Mouse (Mus musculus) heart, postnatal 36 days (tissue): ENCODE measurements around the gene Polr2a. TPM values are rescaled to one million over a fixed set of nuclear protein-coding genes. Genes with fewer than 3 reads are reported as not detected.

Experiments used
- DNase-seq, 2 experiments: peaks; one replicate each; pipeline ENCODE4 v3.0.0; 2021 to 2022
- intact Hi-C: fragments of 180-260 bp; cut with DNase I; formaldehyde crosslinking; loops from one replicate; pipeline ENCODE4 v1.15.1; 2025
- total RNA-seq, 2 experiments: library from RNA; stranded (reverse); gene quantifications; 2 replicates each; pipeline ENCODE4 v1.2.3; 2021

Polr2a gene
- 10 to 100 TPM; 30.1 to 35.4 TPM for total RNA-seq

DNA sequence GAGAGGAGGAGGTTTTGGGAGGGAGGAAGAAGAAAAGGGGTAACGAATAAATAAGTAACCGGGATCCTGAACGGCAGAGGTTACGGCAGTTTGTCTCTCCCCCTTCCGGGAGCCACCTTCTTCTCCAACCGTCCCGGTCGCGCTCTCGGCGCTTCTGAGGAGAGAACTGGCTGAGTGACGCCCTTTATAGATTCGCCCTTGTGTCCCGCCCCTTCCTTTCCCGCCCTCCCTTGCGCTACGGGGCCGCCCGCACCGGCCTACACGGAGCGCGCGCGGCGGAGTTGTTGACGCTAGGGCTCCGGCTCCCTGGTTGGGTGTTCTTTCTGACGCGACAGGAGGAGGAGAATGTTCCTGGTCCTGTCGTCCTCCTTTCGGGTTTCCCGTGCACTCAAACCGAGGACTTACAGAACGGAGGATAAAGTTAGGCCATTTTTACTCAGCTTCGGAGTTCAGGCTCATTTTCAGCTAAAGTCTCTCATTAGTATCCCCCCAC lies at the start of gene Polr2a:
Gene Polr2a, minus strand, starts transcription at position 160 of the 493 bp plus-strand sequence.
- intact Hi-C loops = loop anchor here (1.0 to 2.0 kb wide), 4 partner anchors 44 to 163 kb away; partner anchors contain the start of genes Eif5a, Kctd11 and Plscr3
- DNase-seq = peak; percentile 99

DNA sequence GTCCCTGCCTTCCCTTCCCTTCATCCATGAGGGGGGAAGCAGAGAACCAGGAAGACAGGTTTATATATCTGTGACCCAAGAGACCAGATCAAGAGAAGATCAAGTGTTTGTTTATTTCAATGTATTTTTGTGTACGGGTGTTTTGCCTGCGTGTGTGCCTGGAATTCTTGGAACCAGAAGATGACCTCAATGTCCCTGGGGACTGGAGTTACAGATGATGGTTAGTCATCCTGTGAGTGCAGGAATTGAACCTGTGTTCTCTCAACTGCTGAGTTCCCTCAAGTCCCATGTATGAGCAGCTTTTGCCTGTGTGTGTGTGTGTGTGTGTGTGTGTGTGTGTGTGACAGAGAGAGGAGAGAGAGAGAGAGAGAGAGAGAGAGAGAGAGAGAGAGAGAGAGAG lies 49.2 kb upstream of the Polr2a start:
- intact Hi-C loops = no loop called here

DNA sequence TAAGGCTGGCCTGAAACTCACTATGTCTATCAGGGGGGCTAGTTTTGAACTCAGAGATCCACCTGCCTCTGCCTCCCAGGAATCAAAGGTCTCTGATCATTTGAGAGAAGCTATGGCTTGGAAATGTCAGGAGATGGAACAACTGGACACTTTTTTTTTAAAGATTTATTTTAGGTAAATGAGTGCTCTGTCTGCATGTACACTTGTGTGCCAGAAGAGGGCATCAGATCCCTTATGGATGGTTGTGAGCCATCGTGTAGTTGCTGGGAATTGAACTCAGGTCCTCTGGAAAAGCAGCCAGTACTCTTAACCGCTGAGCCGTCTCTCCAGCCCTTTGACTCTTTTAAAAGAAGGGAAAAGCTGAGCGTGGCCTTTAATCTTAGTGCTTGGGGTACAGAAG lies 47.9 kb upstream of the Polr2a start:
- intact Hi-C loops = no loop called here
- no peak for DNase-seq

More for the DNA sequence above, 49.2 kb upstream of the Polr2a start:
- no peak for DNase-seq

DNA sequence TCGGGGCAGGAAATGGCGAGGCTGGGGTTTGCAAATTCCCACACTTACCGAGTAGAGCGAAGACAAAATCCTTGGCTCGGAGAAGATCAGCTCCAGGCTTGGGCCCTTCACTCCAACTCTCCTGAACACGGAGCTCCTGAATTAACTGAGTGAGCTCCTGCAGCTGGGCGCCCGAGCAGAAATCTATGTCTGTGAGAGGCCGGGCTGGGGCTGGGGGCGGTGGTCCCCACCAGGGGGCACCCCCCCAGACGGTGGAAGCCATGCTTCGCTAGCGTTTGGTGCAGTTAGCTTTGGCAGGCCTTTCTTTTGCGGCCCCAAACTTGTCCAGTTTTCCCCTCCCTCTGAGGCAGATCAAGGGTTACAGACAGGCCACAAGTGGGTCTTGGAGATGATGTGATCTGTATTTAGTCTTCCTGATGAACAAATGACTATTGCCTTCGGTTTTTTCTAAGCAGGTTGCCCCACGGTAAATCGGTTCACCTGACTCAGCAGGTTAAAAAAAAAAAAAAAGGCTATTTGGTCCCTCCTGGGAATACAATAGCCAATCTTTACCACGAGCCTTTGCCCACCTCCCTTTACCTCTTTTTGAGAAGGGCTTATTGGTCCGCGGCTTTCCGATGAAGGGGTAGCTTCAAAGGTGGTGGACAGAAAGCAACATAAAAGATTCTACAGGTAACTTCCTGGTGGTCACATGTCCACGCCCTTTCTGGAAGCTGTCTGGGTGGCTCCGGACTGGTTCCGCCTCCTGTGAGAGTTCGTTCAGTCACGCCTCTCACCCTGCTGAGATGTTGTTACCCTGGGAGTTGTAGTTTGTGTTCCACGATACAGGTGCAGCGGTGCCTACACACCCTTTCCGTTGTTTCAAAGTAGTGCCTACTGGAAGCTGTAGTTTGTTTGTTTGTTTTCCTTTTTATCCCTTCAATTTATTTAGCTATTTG lies 46.8 kb upstream of the Polr2a start, which contains the start of gene Tmem102:
Gene Tmem102, minus strand, starts transcription at position 653 of the 938 bp plus-strand sequence.
- no peak for DNase-seq
- intact Hi-C loops = loop anchor here (5.0 kb wide), 1 partner anchor 123 kb away; the partner anchor contains the start of gene Senp3

DNA sequence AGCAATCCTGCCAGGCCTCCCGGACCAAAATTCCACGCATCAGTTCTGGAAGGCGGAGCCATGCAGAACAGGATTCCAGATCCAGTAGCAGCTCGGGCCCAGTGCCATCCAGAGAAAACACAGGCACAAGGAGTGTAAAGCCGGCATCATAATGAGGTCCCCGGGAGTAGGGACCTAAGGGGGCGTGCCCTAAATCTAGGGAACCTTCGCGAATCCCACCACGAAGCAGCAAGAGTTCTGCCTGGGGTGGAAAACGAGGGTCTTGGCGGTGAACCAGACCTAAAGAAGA lies 46.2 kb upstream of the Polr2a start:
- DNase-seq = peak; percentile 23 to 41
- intact Hi-C loops = loop anchor here (5.0 kb wide), 1 partner anchor 122 kb away; the partner anchor contains the start of gene Senp3

DNA sequence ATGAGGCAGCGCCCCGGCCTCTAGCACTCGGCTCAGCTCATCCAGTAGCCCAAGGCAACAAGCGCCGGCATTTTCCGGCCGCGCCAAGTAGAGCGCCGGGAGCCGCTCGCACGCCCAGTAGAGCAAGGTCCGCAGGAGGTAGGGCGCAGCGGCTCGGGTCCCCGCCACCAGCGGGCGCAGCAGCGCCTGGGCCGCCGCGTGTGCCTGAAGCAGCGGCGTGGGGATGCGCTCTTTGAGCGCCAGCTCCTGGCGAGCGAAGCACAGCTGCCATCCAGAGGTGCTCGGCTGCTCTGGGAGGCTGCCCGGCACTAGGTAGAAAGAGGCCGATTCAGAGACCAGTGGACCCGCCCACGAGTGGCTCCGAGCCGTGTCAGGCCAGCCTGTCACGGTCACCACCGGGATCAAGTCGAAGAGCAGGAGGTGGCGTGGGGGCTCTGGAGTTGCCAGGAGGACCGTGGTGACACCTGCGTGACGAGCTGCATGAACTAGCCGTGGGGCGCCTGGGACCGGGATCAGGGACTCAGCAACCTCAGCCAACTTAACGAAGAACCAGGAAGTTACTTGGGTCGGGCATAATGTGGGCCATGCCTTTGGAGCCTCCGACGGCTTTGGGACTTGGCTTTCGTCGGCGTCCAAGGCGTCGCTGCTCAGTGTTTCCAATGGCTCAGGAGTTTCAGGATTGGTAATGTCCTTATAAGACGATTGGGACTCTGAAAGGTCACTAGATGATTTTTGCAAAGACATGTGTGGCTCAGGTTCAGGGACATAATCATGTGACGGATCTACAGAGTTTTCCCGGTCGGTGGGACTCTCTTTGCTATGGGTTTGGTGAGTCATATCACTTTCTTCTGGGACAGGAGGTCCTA lies 45.6 kb upstream of the Polr2a start:
- intact Hi-C loops = loop anchor here (2.0 to 5.0 kb wide), 5 partner anchors 31 to 122 kb away; partner anchors contain the start of genes Polr2a and Senp3
- DNase-seq = peak; percentile 78 to 82

DNA sequence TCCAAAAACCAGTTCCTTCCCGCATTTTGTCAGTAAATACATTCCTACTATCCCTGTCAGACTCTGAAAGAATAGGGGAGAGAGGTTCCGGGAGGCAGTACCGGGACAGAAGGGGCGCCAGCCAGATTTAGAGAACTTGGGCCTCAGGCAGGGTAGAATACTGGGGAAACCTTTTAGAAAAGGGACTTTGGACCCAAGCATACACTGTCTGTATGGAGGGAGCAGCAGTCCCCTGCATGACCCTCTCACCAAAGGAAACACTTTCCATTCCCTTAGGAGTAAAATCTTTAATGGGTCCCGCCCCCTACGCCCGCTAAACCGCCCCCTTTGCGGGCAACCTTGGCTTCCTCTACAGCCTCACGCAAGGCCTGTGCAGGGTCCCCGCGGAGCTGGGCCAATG lies 44.9 kb upstream of the Polr2a start:
- intact Hi-C loops = loop anchor here (2.0 to 5.0 kb wide), 5 partner anchors 31 to 121 kb away; partner anchors contain the start of genes Polr2a and Senp3
- DNase-seq = no peak

DNA sequence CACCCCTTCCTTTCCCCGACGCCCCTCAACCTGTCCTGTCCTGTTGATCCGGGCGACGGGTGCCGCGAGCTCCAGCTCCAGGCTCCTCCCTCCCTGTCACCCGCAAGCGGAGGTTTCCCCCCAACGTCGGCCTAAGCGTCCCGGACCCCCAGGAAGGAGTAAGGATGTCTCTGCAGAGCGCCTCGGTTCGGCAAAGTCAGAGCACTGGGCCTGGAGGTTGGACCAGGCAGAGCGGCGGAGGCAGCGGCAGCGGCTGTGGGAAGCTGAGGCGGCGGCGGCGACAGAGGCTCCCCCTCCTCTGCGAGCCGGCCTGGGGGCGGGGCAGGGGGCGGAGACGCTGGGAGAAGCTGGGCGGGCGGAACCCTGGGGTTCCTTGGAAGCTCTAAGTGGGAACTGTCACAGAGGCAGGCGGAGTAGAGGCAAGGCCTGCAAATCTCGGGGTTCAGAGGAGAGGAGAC lies 44.2 kb upstream of the Polr2a start:
- intact Hi-C loops = loop anchor here (2.0 to 5.0 kb wide), 5 partner anchors 32 to 120 kb away; partner anchors contain the start of genes Polr2a and Senp3
- DNase-seq = peak; percentile 92

DNA sequence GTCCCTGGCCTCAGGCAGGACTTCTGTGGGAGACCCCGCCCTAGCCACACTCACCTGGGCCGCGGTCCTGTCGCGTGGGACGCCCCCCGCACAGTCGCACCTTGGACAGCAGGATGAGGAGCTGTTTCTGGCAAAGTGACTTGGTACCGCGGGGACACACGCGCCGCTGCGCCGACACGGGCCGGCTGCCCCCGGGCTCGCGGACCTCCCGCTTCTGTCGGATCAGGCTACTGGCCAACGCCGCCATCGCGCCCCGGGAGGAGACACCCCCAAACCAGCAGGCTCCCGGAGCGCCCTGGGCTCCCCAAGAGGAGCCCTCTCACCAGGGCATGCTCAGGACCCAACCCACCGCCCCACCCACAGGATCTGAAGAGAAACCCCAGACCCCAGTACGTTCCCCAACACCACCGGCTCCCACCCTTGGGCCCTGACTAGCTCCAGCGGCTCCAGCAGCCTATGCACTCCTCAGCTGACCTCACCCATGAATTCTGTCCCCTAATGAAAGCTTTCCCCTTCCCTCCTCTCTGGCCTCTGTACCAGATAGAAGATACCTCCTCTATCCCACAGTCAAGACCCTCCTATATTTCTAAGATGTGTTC lies 43.0 kb upstream of the Polr2a start, which contains the start of gene Fgf11:
Gene Fgf11, minus strand, starts transcription at position 479 of the 599 bp plus-strand sequence.
- intact Hi-C loops = loop anchor here (5.0 kb wide), 1 partner anchor 119 kb away; the partner anchor contains the start of gene Senp3
- no peak for DNase-seq

DNA sequence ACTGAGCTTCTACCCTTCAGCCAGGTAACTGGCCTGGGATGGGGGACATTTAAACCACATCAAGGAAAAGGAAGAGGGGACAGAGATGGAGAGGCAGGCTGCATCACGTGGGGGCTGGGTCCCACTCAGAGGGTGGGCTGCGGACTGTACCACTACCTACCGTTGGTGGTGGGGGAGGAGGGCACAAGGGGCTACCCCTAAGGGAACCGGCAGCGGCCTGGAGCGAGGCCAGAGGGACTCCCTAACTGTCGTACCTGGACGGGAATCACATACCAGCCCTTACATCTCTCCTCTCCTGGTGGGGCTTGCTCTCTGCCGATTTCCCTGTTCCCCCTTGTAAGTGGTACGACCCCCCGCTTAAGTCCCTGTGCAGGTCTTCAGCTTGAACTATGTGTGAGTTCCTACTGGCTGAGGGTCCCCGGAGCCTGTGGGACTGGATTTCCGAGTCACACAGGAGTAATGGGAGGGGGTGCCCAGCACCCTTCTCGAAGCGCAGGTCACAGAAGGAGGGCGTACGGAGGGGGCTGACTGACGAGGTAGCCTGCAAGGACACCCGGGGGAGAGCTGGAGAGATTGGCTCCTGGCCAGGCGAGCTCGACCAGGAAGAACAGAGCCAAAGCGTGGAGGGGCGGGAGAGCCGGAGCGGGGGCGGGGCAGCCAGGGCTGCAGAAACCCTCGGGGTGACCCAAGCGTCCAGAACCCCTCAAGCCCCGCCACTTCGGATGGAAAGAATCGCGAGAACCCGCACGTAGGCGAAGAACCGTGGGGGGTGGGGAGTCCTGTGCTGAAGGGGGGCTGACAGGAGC lies 42.2 kb upstream of the Polr2a start:
- intact Hi-C loops = loop anchor here (5.0 kb wide), 1 partner anchor 118 kb away; the partner anchor contains the start of gene Senp3
- DNase-seq = peak; percentile 47 to 48

DNA sequence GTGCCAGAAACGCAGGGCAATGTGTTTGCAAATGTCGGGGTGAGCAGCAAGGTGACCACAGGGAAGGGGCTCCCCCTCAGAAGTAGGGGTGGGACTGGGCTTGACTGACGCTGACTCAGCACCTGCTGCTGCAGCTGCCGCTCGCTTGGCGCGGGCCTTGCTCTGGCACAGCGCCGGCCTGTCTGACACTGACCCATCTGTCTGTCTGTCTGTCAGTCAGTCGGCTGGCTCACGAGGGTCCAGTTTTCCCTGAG lies 41.6 kb upstream of the Polr2a start:
- no peak for DNase-seq
- intact Hi-C loops = loop anchor here (5.0 kb wide), 1 partner anchor 118 kb away; the partner anchor contains the start of gene Senp3

DNA sequence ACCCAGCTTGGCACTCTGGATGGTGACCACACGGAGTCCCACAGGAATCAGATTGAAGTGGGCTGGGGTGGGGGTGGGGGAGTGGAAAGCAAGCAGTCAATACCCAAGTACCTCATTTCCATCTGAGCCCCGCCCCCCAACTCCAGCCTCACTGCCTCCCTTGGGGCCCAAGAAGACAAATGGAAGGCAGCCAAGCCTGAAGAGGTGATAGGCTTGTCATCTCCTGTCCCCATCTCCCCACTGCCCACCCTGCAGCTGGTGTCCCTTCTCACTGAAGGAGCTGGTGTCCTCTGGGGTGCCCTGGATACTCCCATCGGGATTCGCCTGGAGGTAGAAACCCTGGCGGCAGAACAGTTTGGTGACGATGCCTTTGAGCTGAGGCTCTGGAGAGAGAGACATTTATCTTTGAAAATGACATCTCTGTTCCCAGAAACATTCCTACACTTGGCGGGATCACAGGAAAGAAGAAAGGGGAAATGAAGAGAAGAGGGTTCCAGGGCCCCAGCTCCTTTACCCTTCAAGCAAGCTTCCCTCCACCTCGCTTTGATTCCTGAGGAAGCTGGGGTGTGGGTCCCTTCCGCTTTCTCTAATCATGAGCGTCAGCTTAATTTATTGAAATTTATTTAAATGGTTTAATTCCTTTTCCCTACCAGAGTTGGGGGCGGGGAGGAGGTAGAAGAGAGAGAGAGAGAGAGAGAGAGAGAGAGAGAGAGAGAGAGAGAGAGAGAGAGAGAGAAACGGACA lies 41.1 kb upstream of the Polr2a start:
- intact Hi-C loops = loop anchor here (5.0 kb wide), 1 partner anchor 117 kb away; the partner anchor contains the start of gene Senp3
- no peak for DNase-seq

DNA sequence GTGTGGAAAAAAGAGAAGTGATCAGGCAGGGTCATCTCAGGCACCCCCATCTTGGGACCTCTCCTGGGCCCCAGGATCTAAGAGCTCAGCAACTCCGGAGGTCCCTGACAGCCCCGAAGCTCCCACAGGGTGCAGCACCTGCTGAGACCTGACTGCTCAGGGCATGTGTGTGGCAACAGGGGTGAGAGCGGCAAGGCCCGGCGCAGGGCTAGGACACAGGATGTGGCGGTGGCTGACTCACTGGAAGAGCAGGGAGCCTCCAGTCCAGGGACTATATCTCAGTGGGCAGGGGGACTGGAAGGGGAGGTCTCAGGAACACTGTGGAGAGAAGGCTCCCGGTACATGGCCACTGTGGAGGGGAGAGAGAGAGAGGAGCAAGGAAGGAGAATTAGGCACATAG lies 39.5 kb upstream of the Polr2a start:
- intact Hi-C loops = no loop called here
- DNase-seq = no peak

DNA sequence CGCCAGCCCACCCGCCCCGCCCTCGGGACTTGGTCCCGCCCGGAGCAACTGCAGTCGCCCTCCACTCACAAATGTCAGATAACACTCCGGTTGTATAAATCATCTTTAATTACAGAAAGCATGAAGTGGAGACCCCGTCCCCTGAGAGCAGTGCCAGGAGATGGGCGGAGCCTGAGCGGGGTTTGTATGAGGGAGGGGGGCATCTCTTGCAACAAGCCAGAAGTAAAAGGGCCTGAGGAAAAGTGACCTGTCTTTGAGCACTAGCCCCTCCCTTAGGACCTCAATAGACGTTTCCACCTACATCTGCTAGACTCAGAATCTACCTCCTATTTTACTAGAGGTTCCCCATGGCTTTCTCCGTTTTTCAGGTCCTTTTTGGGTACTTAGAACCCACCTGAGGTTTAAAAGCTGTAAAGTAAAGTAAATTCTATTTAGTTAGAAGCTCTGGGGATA lies 37.6 kb upstream of the Polr2a start:
- no peak for DNase-seq
- intact Hi-C loops = loop anchor here (2.0 kb wide), 1 partner anchor 29 kb away; no protein-coding TSS in a partner anchor

DNA sequence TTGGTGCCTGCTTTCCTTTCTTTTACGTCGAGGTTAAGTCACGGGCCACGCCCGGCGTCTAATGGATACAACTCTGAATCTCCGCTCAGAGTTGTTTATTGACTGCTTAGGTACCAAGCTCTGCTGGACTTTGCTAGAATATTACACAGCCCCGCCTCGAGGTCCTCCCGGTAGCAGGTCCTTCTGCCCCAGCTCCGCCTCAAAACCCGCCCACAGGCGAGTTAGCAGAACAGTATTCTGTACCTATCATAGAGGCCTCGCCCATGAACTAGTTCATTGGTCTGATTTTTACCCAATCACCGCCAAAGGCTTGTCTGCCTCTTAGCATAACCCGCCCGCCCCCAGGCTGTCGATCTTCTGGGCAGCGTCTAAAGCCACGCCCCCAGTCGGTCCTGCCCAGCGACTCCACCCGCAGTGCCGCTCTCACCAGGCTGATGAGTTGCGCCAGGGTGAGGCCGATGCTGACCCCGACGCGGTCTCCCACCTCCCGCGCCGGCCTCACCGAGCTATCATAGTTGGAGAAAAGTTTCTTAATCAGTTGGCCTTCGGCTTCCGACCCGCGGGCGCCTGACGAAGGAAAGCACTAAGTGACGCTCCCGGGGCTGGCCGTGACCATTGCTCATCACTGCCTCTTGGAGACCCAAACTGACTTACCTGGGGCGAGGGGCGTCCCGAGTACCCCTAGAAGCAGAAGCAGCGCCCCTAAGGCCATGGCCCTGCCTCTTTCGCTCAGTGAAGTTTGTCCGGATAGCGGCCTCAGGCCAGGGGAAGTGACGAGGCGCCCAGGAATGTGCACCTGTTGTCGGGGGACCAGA lies 36.9 kb upstream of the Polr2a start, which contains the start of gene Chrnb1:
Gene Chrnb1, minus strand, starts transcription at position 776 of the 815 bp plus-strand sequence.
- peak; percentile 91 to 92 for DNase-seq
- intact Hi-C loops = loop anchor here (2.0 kb wide), 1 partner anchor 29 kb away; no protein-coding TSS in a partner anchor

DNA sequence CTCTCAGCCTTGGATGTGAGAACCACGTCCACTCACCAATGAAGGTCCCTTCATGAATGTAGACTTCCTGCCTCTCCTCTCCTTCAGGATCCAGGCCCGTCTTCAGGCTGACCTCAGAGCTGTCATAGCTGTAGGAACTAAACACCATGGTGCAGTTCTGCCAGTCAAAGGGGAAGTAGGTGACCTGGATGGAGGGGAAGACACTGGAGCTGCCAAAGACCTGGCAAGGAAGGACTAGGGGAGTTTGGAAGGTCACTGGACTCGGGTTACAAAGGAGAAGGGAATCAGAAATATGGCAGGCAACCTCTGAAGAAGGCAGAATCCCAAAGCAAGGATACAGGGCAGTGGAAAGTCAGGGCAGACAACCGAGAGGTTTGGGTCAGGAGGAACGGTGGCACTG lies 35.0 kb upstream of the Polr2a start:
- DNase-seq = no peak
- intact Hi-C loops = no loop called here

DNA sequence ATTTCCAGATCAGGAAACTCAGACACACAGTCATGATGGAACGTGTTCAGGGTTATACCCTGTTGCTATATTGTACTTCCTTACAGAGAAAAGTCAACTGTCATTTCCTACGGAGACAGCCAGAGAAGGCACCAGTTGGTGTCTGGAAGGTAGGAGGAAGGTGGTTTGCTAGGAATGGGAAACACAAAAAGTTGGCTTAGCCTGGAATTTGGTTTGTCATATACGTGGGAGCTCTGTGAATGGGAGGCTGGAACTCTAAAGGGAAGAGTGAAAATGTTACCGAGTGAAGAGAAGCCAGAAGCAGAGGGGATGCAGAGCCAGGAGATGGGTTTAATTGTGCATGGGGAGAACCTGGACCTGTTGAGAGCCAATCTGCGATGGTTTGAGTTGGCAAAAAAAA lies 33.0 kb upstream of the Polr2a start:
- no peak for DNase-seq
- intact Hi-C loops = no loop called here
